Mouse (Mus musculus) heart, postnatal 0 days (tissue): ENCODE results near the gene Rnf215. TPM values are rescaled to one million over a fixed set of nuclear protein-coding genes. Genes with fewer than 3 reads are reported as not detected.
"Not testable (repeated sequence)": the region's sequence is repeated elsewhere in the genome, so short reads cannot be mapped to it uniquely, and the experiment has no call there.

Experiments used
- ATAC-seq: fragments of 200-750 bp; cut with Nextera tagmentation; 2 replicates; pipeline ENCODE4 v1.8.0; 2017; ENCODE audit warnings: low read depth, moderate number of reproducible peaks, moderate library complexity; ENCODE audit not compliant: insufficient read depth
- DNase-seq: peaks from one replicate; pipeline ENCODE4 v3.0.0-alpha.2; 2016; ENCODE audit warnings: low spot score
- H3K27ac ChIP-seq: fragments of 300-500 bp; sonication (generic); 2 replicates; pipeline ENCODE4 v1.5.1; 2014; ENCODE audit warnings: low read depth, mild to moderate bottlenecking
- H3K27me3 ChIP-seq: fragments of 300-500 bp; sonication (generic); 2 replicates; pipeline ENCODE4 v1.6.1; 2014; ENCODE audit warnings: low read length, mixed read lengths; ENCODE audit not compliant: control insufficient read depth, insufficient read depth
- H3K36me3 ChIP-seq: fragments of 300-500 bp; sonication (generic); replicated peaks from 2 replicates; pipeline ENCODE4 v1.6.1; 2014; ENCODE audit warnings: low read length, mixed read lengths; ENCODE audit not compliant: control insufficient read depth, insufficient read depth
- H3K4me1 ChIP-seq: fragments of 300-500 bp; sonication (generic); 2 replicates; pipeline ENCODE4 v1.6.1; 2014; ENCODE audit warnings: antibody characterized with exemption; ENCODE audit not compliant: control insufficient read depth, insufficient read depth
- H3K4me2 ChIP-seq: fragments of 300-500 bp; sonication (generic); 2 replicates; pipeline ENCODE4 v1.6.1; 2014; ENCODE audit warnings: low read depth, mild to moderate bottlenecking, low read length, moderate library complexity
- H3K4me3 ChIP-seq: fragments of 300-500 bp; sonication (generic); 2 replicates; pipeline ENCODE4 v1.5.1; 2014; ENCODE audit warnings: low read depth, low read length
- H3K9ac ChIP-seq: fragments of 300-500 bp; sonication (generic); replicated peaks from 2 replicates; pipeline ENCODE4 v1.6.1; 2014; ENCODE audit warnings: low read depth, low read length, mixed read lengths
- H3K9me3 ChIP-seq: fragments of 300-500 bp; sonication (generic); replicated peaks from 2 replicates; pipeline ENCODE4 v1.6.1; 2016; ENCODE audit warnings: low read length; ENCODE audit not compliant: control insufficient read depth
- CTCF ChIP-seq: IDR thresholded peaks from 2 replicates; pipeline ENCODE4 v1.5.1; 2016; ENCODE audit warnings: antibody characterized with exemption, control low read depth, low read depth
- EP300 ChIP-seq: IDR thresholded peaks from 2 replicates; pipeline ENCODE4 v1.6.1; 2016; ENCODE audit warnings: antibody characterized with exemption, low read depth
- WGBS: fragments of 180-500 bp; shearing (Covaris S2); extraction: QIAGEN DNeasy Blood & Tissue Kit; methylation state at CpG from one replicate; pipeline ENCODE4 v1.1.7; 2014; 5-methylcytosine and 5-hydroxymethylcytosine counted together
- polyA plus RNA-seq: library from polyadenylated mRNA; unstranded; fragments of >200 nt; fragmentation: Nextera tagmentation; extraction: Ambion mirVana; gene quantifications from 2 replicates; pipeline ENCODE4 v1.2.1, GENCODE M21; 2015
- total RNA-seq: library from RNA; depleted of rRNA; stranded (reverse); fragments of >200 nt; gene quantifications from 2 replicates; pipeline ENCODE4 v1.2.3, GENCODE M21; 2014; ENCODE audit warnings: low replicate concordance

Rnf215 gene
- total and polyA plus RNA-seq, 2 experiments from 2014 or later: 17.4 to 36.1 TPM

DNA sequence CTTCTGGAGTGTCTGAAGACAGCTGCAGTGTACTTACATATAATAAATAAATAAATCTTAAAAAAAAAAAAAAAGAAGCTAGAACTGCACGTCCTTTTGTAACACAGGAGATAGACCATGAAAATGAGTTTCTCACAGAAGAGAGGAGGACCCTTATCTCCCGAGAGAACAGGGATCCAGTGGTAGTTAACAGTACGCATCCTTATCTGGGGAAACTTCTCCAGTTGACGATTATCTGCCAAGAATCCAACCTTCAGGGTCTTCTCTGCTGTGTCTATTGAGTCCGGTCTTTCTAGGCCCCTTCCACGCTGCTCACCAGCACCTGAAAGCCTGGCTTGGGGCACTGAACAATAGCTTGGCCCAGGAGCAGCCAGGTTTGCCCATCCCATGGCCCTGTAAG is 21.0 kb upstream of the Rnf215 start:
- peaks cover 11% of the 10 kb centered on the region; the same call in 1 of the 2 replicates for H3K27me3 ChIP-seq
- H3K36me3 ChIP-seq: no peaks in the 10 kb centered on the region
- no peak for ATAC-seq
- no peak overlapping the region for H3K27ac ChIP-seq
- TF ChIP-seq EP300: no peak
- no peak for TF ChIP-seq CTCF
- no peak overlapping the region for H3K4me2 ChIP-seq
- no peak overlapping the region for H3K4me3 ChIP-seq
- WGBS: 62% methylated on average over 6 of the region's 6 CpGs
- no peaks in the 10 kb centered on the region for H3K9me3 ChIP-seq
- peaks cover 16% of the 10 kb centered on the region for H3K4me1 ChIP-seq
- DNase-seq: no peak
- no peak overlapping the region for H3K9ac ChIP-seq

DNA sequence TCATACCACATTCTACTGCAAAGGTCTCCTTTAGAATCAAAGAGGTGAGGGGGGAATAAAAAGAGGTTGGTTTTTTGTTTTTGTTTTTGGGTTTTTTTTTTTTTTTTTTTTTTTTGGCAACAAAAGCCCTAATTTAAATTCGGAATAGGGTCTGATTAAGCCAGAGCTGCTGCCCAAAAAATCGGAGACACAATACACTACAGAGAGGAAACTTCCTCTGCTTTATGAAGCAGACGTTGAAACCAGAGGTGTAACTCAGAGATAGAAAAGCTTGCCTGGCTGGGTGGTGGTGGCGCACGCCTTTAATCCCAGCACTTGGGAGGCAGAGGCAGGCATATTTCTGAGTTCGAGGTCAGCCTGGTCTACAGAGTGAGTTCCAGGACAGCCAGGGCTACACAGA is 20.5 kb upstream of the Rnf215 start:
- H3K4me3 ChIP-seq, H3K9me3 ChIP-seq, H3K9ac ChIP-seq, H3K4me2 ChIP-seq, ATAC-seq, DNase-seq, H3K27ac ChIP-seq, H3K36me3 ChIP-seq: not testable (repeated sequence)
- Histone ChIP-seq H3K4me1 (peaks cover 17% of the 10 kb centered on the region), H3K27me3 (peaks cover 11% of the 10 kb centered on the region; the same call in 1 of the 2 replicates)
- WGBS: 74% methylated on average over 6 of the region's 6 CpGs

- ATAC-seq (no peak), DNase-seq (no peak)
- H3K27me3 ChIP-seq: peaks cover 11% of the 10 kb centered on the region; the same call in 1 of the 2 replicates
- peaks cover 20% of the 10 kb centered on the region for H3K4me1 ChIP-seq
- H3K4me3 ChIP-seq: no peak overlapping the region
- no peak for TF ChIP-seq EP300
- no peak for TF ChIP-seq CTCF
- H3K36me3 ChIP-seq: no peaks in the 10 kb centered on the region
- H3K27ac ChIP-seq: no peak overlapping the region
- H3K4me2 ChIP-seq: no peak overlapping the region
- H3K9me3 ChIP-seq: no peaks in the 10 kb centered on the region
- no peak overlapping the region for H3K9ac ChIP-seq
- WGBS: 89% methylated on average over 4 of the region's 4 CpGs
Observed at GRCm38 (mm10) chr11:4115407-4115806, 19.6 kb upstream of the Rnf215 start.

DNA sequence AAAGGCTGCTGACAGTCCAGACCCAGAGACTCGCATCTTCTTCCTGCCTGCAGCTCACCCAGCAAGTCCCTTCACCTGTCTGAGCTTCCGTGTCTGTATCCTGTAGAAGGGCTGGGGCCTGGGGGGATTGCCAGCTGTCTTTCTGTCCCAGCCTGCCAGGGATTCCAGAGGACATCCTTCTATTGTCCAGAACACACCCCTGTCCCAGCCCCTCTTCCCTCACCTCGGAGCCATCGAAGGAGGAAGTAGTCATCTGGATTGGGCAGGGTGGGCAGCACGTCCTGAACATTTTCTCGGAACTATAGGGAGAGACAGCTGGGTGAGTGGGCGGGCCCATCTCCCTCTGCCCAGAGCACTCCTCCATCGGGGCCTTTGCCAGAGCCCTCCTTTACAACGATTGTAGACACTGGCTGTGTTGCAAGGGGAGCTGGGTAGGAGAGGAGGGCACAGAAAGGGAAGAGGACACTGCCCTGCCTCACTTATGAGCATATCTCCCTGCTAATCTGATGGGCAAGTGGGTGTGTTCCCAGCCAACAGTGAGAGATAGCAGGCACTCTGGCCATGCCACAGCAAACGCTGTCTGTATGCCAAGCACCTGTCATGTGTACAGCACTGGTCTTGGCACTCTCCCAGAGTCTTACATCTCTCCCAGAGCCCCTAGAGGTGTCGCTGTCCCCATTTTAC is 18.4 kb upstream of the Rnf215 start:
- Histone ChIP-seq H3K4me2 (no peak overlapping the region), H3K9me3 (no peaks in the 10 kb centered on the region), H3K9ac (no peak overlapping the region), H3K36me3 (no peaks in the 10 kb centered on the region), H3K27me3 (peaks cover 11% of the 10 kb centered on the region; the same call in 1 of the 2 replicates), H3K4me3 (no peak overlapping the region), H3K4me1 (peaks cover 20% of the 10 kb centered on the region), H3K27ac (no peak overlapping the region)
- ATAC-seq (0 out of 2 replicates have a peak, but pooled peaks have one; percentile 27), DNase-seq (no peak)
- WGBS: 43% methylated on average over 11 of the region's 11 CpGs
- TF ChIP-seq CTCF (no peak), EP300 (no peak)

GRCm38 (mm10) chr11:4117372-4118071 is 17.5 kb upstream of the Rnf215 start:
- Histone ChIP-seq H3K4me2 (peak overlapping the region; percentile 79), H3K27ac (no peak overlapping the region), H3K9ac (no peak overlapping the region), H3K4me3 (peak overlapping the region; percentile 53; the same call in 1 of the 2 replicates), H3K27me3 (peaks cover 11% of the 10 kb centered on the region; the same call in 1 of the 2 replicates), H3K4me1 (peaks cover 20% of the 10 kb centered on the region), H3K36me3 (no peaks in the 10 kb centered on the region), H3K9me3 (no peaks in the 10 kb centered on the region)
- TF ChIP-seq EP300 (no peak), CTCF (peak; percentile 23)
- DNase-seq (no peak), ATAC-seq (no peak)
- 1% methylated on average over 3 of the region's 3 CpGs for WGBS
